Mouse (Mus musculus) lung, embryonic 16.5 days (tissue): Measurements from ENCODE around the gene Thbd. TPM values are rescaled to one million over a fixed set of nuclear protein-coding genes. Genes with fewer than 3 reads are reported as not detected.
A peak's percentile ranks its signal among the peaks of the same experiment; 100 is the strongest.

Source experiments
- ATAC-seq: fragments of 200-750 bp; cut with Nextera tagmentation; 2 replicates; pipeline ENCODE4 v1.8.0; 2017; ENCODE audit warnings: low read depth, mild to moderate bottlenecking, moderate library complexity
- H3K27ac ChIP-seq: fragments of 300-500 bp; sonication (generic); 2 replicates; pipeline ENCODE4 v1.5.1; 2014; ENCODE audit warnings: mild to moderate bottlenecking, control low read depth, low read length
- H3K27me3 ChIP-seq: fragments of 300-500 bp; sonication (generic); 2 replicates; pipeline ENCODE4 v1.6.1; 2014; ENCODE audit warnings: low read depth, low read length, mixed read lengths; ENCODE audit not compliant: control insufficient read depth, insufficient read depth
- H3K36me3 ChIP-seq: fragments of 300-500 bp; sonication (generic); 2 replicates; pipeline ENCODE4 v1.6.1; 2014; ENCODE audit warnings: low read length; ENCODE audit not compliant: control insufficient read depth, insufficient read depth
- H3K4me1 ChIP-seq: fragments of 300-500 bp; sonication (generic); replicated peaks from 2 replicates; pipeline ENCODE4 v1.6.1; 2014; ENCODE audit warnings: low read length, mixed read lengths; ENCODE audit not compliant: control insufficient read depth, insufficient read depth
- H3K4me2 ChIP-seq: fragments of 300-500 bp; sonication (generic); 2 replicates; pipeline ENCODE4 v1.6.1; 2014; ENCODE audit warnings: low read depth, low read length, control low read depth
- H3K4me3 ChIP-seq: fragments of 300-500 bp; sonication (generic); 2 replicates; pipeline ENCODE4 v1.5.1; 2014; ENCODE audit warnings: mild to moderate bottlenecking, low read length, control low read depth
- H3K9ac ChIP-seq: fragments of 300-500 bp; sonication (generic); 2 replicates; pipeline ENCODE4 v1.6.1; 2014; ENCODE audit warnings: low read length, control low read depth
- H3K9me3 ChIP-seq: fragments of 300-500 bp; sonication (generic); 2 replicates; pipeline ENCODE4 v1.6.1; 2016; ENCODE audit warnings: low read length; ENCODE audit not compliant: control insufficient read depth
- WGBS: fragments of 180-500 bp; shearing (Covaris S2); extraction: QIAGEN DNeasy Blood & Tissue Kit; methylation state at CpG from one replicate; pipeline ENCODE4 v1.1.7; 2014; 5-methylcytosine and 5-hydroxymethylcytosine counted together
- polyA plus RNA-seq: library from polyadenylated mRNA; unstranded; fragments of >200 nt; fragmentation: Nextera tagmentation; extraction: Ambion mirVana; gene quantifications from 2 replicates; pipeline ENCODE4 v1.2.1, GENCODE M21; 2015

Gene Thbd
- polyA plus RNA-seq, 1 experiment from 2014 or later: 109 TPM

DNA sequence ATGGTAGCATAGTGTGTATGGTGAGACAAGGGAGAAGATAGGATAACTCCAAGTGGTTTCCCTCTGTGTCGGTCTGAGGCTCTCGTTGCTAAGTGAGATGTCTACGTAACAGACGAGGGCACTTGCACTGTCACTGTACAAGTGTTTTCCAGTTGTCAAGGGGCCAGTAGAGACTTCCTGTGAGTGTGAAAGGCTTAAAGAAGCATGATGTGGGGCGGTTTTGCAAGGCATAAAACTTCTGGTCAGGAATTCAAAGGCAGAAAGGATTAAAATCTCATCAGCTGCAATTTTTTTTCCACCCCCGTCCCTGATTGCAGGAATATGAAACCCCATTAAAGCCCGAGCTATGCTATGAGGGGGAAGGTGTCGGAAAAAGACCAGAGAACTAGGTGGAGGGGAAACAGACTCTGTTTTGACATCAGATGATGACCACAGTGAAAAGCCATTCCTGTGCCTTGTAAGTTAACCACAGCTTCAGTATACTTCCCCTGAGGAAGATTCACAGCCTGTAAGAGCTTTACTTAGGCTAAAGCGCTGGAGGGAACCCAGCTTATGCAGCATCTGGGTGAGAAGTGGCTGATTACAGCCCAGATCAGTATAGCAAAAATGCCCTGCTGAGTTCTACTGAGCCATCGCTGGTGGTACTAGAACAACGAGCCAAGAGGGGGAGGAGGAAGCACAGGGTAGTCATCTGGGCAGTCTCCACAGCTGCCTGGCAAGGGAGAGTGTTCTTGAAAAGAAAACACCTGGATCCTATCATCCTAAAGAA, 10.8 kb downstream of the Thbd start:
- 17% methylated on average over 11 of the region's 11 CpGs for WGBS
- H3K4me3 ChIP-seq: no peak overlapping the region
- no peaks in the 10 kb centered on the region for H3K36me3 ChIP-seq
- peak overlapping the region; percentile 33 for H3K4me2 ChIP-seq
- peaks cover 2% of the 10 kb centered on the region; the same call in 1 of the 2 replicates for H3K27me3 ChIP-seq
- H3K27ac ChIP-seq: peak overlapping the region; percentile 59
- H3K9ac ChIP-seq: no peak overlapping the region
- H3K9me3 ChIP-seq: no peaks in the 10 kb centered on the region
- peaks cover 44% of the 10 kb centered on the region for H3K4me1 ChIP-seq
- peak; percentile 65 for ATAC-seq

DNA sequence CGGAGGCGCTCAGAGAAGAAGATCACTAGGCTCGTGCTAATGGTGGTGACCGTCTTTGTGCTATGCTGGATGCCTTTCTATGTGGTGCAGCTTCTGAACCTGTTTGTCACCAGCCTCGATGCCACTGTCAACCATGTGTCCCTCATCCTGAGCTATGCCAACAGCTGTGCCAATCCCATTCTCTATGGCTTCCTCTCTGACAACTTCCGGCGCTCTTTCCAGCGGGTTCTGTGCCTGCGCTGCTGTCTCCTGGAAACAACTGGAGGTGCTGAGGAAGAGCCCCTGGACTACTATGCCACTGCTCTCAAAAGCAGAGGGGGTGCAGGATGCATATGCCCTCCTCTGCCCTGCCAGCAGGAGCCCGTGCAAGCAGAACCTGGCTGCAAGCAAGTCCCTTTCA, 11.8 kb downstream of the Thbd start:
- no peaks in the 10 kb centered on the region for H3K36me3 ChIP-seq
- no peak overlapping the region for H3K27ac ChIP-seq
- 66% methylated on average over 10 of the region's 10 CpGs for WGBS
- H3K4me3 ChIP-seq: peak overlapping the region; percentile 63
- peak overlapping the region; percentile 100 for H3K4me2 ChIP-seq
- peaks cover 43% of the 10 kb centered on the region for H3K4me1 ChIP-seq
- no peak for ATAC-seq
- peaks cover 2% of the 10 kb centered on the region; the same call in 1 of the 2 replicates for H3K27me3 ChIP-seq
- no peaks in the 10 kb centered on the region for H3K9me3 ChIP-seq
- no peak overlapping the region for H3K9ac ChIP-seq

DNA sequence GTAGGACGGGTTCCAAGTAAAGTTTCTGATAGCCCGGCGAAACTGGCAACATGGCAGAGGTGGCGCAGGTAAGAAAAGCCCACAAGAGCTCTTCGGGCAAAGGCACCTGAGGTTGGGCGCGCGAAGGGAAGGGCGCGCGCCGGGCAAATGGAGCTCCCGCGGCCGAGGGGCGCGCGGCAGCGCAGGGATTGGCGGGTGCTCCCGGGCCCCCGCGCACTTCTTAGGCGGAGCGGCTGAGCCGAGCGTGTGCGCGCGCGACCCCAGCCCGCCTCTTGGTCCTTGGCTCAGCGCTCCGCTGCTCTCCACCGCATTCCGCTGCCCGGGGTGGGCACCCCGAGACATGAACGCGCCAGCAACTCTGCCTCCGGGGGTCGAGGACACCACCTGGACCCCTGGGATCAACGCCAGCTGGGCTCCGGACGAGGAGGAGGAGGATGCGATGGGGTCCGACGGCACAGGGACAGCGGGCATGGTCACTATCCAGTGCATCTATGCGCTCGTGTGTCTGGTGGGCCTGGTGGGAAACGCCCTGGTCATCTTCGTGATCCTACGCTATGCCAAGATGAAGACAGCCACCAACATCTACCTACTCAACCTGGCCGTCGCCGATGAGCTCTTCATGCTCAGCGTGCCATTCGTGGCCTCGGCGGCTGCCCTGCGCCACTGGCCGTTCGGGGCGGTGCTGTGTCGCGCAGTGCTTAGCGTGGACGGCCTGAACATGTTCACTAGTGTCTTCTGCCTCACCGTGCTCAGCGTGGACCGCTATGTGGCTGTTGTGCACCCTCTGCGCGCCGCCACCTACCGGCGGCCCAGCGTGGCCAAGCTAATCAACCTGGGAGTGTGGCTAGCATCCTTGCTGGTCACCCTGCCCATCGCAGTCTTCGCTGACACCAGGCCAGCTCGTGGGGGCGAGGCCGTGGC, 12.6 kb downstream of the Thbd start, which contains the start of gene Sstr4:
Gene Sstr4 (plus strand): TSS at position 214 of the 921 bp plus-strand sequence.
- H3K27ac ChIP-seq: no peak within 1 kb of the TSS
- peaks cover 2% of the 10 kb centered on the region; the same call in 1 of the 2 replicates for H3K27me3 ChIP-seq
- no peaks in the 10 kb centered on the region for H3K36me3 ChIP-seq
- H3K9me3 ChIP-seq: no peaks in the 10 kb centered on the region
- 2% methylated on average over 82 of the region's 83 CpGs for WGBS
- peak; percentile 57 for ATAC-seq
- peak within 1 kb of the TSS; percentile 100 for H3K4me2 ChIP-seq
- peak within 1 kb of the TSS; percentile 63 for H3K4me3 ChIP-seq
- peaks cover 39% of the 10 kb centered on the region for H3K4me1 ChIP-seq
- H3K9ac ChIP-seq: peak within 1 kb of the TSS; percentile 69

DNA sequence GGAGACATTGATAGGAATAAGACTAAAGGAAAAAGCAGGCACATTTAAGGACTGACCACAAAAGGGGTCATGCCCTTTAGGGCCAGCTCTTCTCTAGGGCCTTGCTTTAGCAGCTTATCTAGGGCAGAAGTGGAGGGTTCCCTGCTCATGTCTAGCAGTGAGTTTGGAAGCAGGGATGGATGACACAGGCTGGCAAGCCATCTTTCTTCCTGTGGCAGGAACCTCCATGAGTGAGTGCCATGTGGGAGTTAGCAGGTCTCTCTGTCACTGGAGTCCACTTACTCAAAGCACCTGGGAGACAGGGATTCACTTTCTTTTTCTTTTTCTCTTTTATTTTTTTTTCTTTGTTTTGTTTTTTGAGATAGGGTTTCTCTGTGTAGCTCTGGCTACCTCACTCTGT, 14.1 kb downstream of the Thbd start:
- H3K4me1 ChIP-seq: peaks cover 29% of the 10 kb centered on the region
- H3K27me3 ChIP-seq: peaks cover 2% of the 10 kb centered on the region; the same call in 1 of the 2 replicates
- H3K27ac ChIP-seq: no peak overlapping the region
- no peak for ATAC-seq
- no peaks in the 10 kb centered on the region for H3K9me3 ChIP-seq
- no peak overlapping the region for H3K9ac ChIP-seq
- H3K4me2 ChIP-seq: no peak overlapping the region
- H3K36me3 ChIP-seq: no peaks in the 10 kb centered on the region
- no peak overlapping the region for H3K4me3 ChIP-seq

DNA sequence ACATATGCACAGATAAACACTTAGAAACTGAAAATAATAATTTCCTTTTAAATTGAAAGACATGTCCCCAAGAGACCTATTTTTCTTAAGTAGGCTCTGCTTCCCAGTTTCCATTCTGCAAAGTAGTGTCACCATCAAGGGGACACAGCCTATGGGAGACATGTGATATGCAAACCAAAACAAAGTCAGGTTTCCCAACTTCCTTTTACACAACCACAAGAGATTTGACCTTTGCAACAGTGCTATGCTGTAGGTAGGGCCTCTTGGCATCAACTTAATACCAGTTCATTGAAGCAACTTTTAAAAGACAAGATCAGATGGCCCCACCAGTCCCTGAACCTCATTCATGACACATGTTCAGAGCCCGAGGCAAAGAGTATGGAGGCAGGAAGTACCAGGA, 14.8 kb downstream of the Thbd start:
- no peak for ATAC-seq
- no peak overlapping the region for H3K27ac ChIP-seq
- no peak overlapping the region for H3K9ac ChIP-seq
- H3K27me3 ChIP-seq: peaks cover 2% of the 10 kb centered on the region; the same call in 1 of the 2 replicates
- H3K9me3 ChIP-seq: no peaks in the 10 kb centered on the region
- H3K4me2 ChIP-seq: no peak overlapping the region
- H3K4me3 ChIP-seq: no peak overlapping the region
- no peaks in the 10 kb centered on the region for H3K36me3 ChIP-seq
- 53% methylated on average over 1 of the region's 1 CpGs for WGBS
- H3K4me1 ChIP-seq: peaks cover 28% of the 10 kb centered on the region

DNA sequence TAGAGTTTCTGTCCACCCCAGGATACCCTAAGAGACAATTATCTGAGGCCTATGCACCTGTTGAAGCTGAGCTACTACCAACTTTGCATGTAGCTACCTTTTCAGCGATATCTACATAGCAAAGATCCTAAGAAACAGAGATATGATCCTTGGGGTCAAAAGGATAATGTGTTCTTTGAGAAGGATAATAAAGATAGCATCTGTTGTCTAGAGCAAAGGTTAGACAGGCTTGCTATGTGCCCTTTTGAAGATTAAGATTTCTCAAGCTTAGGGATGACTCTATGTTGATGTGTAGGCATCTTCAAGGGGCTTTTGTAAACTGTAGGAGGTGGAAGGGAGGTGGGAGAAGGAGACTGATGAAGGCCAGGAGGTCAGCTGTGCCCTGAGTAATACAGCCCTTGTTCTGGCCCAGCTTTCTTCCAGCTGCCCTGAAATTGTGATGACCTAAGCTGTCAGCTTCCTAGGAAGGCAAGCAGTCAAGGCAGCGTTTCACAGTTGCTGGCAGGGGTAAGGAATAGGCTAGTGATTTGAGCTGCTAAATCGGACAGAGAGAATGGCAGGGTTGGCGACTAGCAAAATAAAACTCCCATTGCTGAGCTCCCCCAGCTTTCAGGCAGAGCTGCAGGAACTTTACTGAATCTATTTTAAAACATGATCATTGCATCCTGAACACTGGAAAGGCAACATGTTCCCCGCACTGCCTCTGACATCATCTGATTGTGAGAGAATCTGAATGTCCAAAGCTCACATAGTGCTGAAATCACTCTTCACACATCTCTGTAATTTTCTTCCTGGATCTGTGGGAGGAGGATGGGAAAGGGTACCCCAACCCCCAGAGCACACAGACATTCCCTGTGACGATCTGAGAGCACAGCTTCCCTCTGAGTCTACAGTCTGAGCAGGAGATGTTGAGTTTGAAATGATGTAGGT, 20.1 kb downstream of the Thbd start:
- Histone ChIP-seq H3K4me2 (no peak overlapping the region), H3K27me3 (no peaks in the 10 kb centered on the region), H3K4me3 (no peak overlapping the region), H3K9ac (no peak overlapping the region), H3K27ac (no peak overlapping the region), H3K36me3 (no peaks in the 10 kb centered on the region), H3K9me3 (no peaks in the 10 kb centered on the region), H3K4me1 (no peaks in the 10 kb centered on the region)
- ATAC-seq: no peak
- 65% methylated on average over 6 of the region's 6 CpGs for WGBS

DNA sequence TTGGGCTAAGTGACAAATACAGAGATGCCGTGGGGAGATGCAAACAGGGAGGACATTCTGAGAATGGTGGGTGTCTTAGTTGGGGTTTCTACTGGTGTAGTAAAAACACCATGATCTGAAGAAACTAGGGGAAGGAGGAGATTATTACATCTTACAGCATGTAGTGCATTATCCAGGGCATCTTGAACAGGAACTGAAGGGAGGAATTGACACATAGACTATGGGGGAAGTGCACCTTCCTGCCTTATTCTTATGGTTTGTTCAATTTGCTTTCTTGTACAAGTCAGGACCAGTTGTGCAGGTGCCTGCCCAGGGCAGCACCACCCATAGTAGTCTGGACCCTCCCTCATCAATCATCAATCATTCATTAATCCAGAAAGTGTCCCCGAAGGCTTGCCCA, 21.1 kb downstream of the Thbd start:
- H3K4me3 ChIP-seq: no peak overlapping the region
- H3K4me2 ChIP-seq: no peak overlapping the region
- no peaks in the 10 kb centered on the region for H3K4me1 ChIP-seq
- no peaks in the 10 kb centered on the region for H3K9me3 ChIP-seq
- H3K36me3 ChIP-seq: no peaks in the 10 kb centered on the region
- 68% methylated on average over 2 of the region's 2 CpGs for WGBS
- H3K27me3 ChIP-seq: no peaks in the 10 kb centered on the region
- no peak overlapping the region for H3K27ac ChIP-seq
- H3K9ac ChIP-seq: no peak overlapping the region
- no peak for ATAC-seq

DNA sequence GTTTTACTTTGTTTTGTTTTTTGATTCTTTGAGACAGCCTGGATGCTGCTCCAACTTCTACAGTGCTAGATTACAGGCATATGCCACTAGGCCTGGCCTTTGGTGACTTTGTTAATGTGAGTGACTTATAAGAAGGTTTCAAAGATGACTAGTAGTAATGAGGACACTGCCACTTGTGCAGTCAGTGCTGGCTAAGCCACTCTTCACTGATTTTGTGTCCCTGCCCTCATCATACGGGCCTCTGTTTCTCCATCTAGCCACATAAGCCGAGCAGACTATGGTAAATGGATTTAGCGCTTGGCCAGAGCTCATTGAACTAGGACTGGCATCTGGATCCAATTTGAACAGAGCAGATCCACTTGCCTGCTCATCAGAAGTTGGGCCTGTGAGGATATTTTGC, 21.5 kb downstream of the Thbd start:
- Histone ChIP-seq H3K4me2 (no peak overlapping the region), H3K27me3 (no peaks in the 10 kb centered on the region), H3K4me1 (no peaks in the 10 kb centered on the region), H3K9me3 (no peaks in the 10 kb centered on the region), H3K27ac (no peak overlapping the region), H3K9ac (no peak overlapping the region), H3K4me3 (no peak overlapping the region), H3K36me3 (no peaks in the 10 kb centered on the region)
- ATAC-seq: no peak
- WGBS: 84% methylated on average over 3 of the region's 3 CpGs
